Mouse (Mus musculus) C2C12 (cell line): ENCODE measurements around the gene Stat3. TPM values are rescaled to one million over a fixed set of nuclear protein-coding genes. Genes with fewer than 3 reads are reported as not detected.

Source experiments
- H3K27me3 ChIP-seq: one replicate; pipeline ENCODE4 v1.6.1; 2011; ENCODE audit not compliant: control insufficient read depth, insufficient read depth, insufficient read length
- H3K36me3 ChIP-seq: one replicate; pipeline ENCODE4 v1.6.1; 2011; ENCODE audit not compliant: control insufficient read depth, insufficient read depth
- H3K4me3 ChIP-seq: one replicate; pipeline ENCODE4 v1.5.1; 2011; ENCODE audit warnings: mild to moderate bottlenecking, control low read depth; ENCODE audit not compliant: poor library complexity, insufficient read depth, severe bottlenecking
- H3K79me2 ChIP-seq: one replicate; pipeline ENCODE4 v1.6.1; 2011; ENCODE audit not compliant: control insufficient read depth, insufficient read depth
- H3K79me3 ChIP-seq: one replicate; pipeline ENCODE4 v1.6.1; 2011; ENCODE audit warnings: low read depth, control low read depth
- H3ac ChIP-seq: one replicate; pipeline ENCODE3; 2011; ENCODE audit warnings: low read depth; ENCODE audit not compliant: control insufficient read depth, insufficient read length
- CEBPB ChIP-seq: IDR thresholded peaks from one replicate; pipeline ENCODE4 v1.6.1; 2011; ENCODE audit warnings: low read depth, mild to moderate bottlenecking, control low read depth, moderate library complexity
- CTCF ChIP-seq: IDR thresholded peaks from one replicate; pipeline ENCODE4 v1.5.1; 2011; ENCODE audit not compliant: control insufficient read depth, insufficient read depth, insufficient read length
- FOSL1 ChIP-seq: IDR thresholded peaks from one replicate; pipeline ENCODE4 v1.8.0; 2011; ENCODE audit warnings: mild to moderate bottlenecking, low read length; ENCODE audit not compliant: poor library complexity, insufficient read depth, severe bottlenecking
- MAX ChIP-seq: IDR thresholded peaks from one replicate; pipeline ENCODE4 v1.6.1; 2011; ENCODE audit warnings: mild to moderate bottlenecking, control low read depth
- MYOD1 ChIP-seq: IDR thresholded peaks from one replicate; pipeline ENCODE4 v1.6.1; 2011; ENCODE audit warnings: low read depth; ENCODE audit not compliant: control insufficient read depth, insufficient read length
- MYOG ChIP-seq: IDR thresholded peaks from one replicate; pipeline ENCODE4 v1.6.1; 2011; ENCODE audit not compliant: control insufficient read depth, insufficient read length; ENCODE audit errors: extremely low read depth
- USF1 ChIP-seq: IDR thresholded peaks from one replicate; pipeline ENCODE4 v1.6.1; 2011; ENCODE audit warnings: low read depth, mild to moderate bottlenecking, control low read depth, moderate library complexity
- polyA plus RNA-seq: library from polyadenylated mRNA; unstranded; fragments of >200 nt; fragmentation: generic; extraction: Trizol; gene quantifications from one replicate; pipeline ENCODE4 v1.2.1, GENCODE M21; 2012; ENCODE audit warnings: missing spikeins

Stat3 gene
- polyA plus RNA-seq, 1 experiment, result 36.1 TPM

GRCm38 (mm10) chr11:100908112-100908511, 31.2 kb downstream of the Stat3 start:
- Histone ChIP-seq H3K27me3 (no peaks in the 10 kb centered on the region), H3K79me2 (peaks cover under 1% of the 10 kb centered on the region), H3ac (no peak overlapping the region), H3K36me3 (peaks cover 39% of the 10 kb centered on the region), H3K4me3 (no peak overlapping the region), H3K79me3 (no peaks in the 10 kb centered on the region)
- TF ChIP-seq MYOG (no peak), USF1 (no peak), FOSL1 (no peak), CEBPB (no peak), CTCF (no peak), MAX (no peak), MYOD1 (no peak)

DNA sequence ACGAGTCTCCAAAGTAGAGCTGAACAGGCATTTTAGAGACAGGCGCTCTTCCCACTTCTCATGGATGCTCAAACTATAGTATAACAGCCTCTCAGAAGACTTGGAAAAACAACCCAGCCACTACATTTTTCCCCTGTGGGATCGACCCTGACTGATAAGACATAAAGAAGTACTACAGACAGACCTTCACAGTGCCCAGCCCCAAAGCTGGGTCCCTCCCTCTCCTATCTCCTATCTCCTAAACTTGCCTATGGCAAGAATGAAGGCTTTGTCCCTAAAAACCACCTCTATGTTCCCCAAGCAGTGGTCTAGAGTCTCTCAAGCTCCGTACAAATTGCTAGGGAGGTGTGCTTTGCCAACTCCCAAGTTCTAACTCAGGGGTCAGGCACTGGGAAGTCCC, 32.5 kb downstream of the Stat3 start:
- H3K79me3 ChIP-seq, result no peaks in the 10 kb centered on the region
- no peak for TF ChIP-seq CEBPB
- no peak for TF ChIP-seq MYOG
- no peak for TF ChIP-seq MYOD1
- TF ChIP-seq CTCF, result no peak
- TF ChIP-seq MAX, result no peak
- TF ChIP-seq FOSL1, result no peak
- no peak for TF ChIP-seq USF1

DNA sequence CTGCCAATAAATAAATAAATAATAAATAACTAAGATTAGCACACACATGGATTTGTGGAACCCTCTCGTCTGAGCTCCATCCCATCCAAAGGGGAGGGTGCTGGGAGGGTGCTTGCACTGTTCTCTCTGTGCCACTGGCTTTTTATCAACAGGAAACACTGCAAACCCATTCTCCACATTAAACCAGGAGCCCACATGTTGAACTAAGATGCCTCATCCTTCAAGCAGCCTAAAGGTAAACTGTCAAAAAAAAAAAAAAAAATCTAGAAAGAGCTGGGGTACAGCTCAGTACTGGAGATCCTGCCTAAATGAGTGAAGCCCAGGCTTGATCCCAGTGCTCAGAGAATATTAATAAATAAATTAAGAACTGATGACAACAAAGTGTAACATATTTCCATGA, 33.4 kb downstream of the Stat3 start:
- Histone ChIP-seq H3K36me3 (peaks cover 56% of the 10 kb centered on the region), H3K4me3 (no peak overlapping the region), H3K79me3 (no peaks in the 10 kb centered on the region), H3ac (no peak overlapping the region), H3K27me3 (no peaks in the 10 kb centered on the region), H3K79me2 (no peaks in the 10 kb centered on the region)
- TF ChIP-seq MYOD1 (no peak), CEBPB (no peak), MAX (no peak), FOSL1 (no peak), USF1 (no peak), MYOG (no peak), CTCF (no peak)

More for the DNA sequence above, 32.5 kb downstream of the Stat3 start:
- no peaks in the 10 kb centered on the region for H3K79me2 ChIP-seq
- H3ac ChIP-seq, result no peak overlapping the region
- no peak overlapping the region for H3K4me3 ChIP-seq
- H3K36me3 ChIP-seq, result peaks cover 49% of the 10 kb centered on the region
- no peaks in the 10 kb centered on the region for H3K27me3 ChIP-seq

DNA sequence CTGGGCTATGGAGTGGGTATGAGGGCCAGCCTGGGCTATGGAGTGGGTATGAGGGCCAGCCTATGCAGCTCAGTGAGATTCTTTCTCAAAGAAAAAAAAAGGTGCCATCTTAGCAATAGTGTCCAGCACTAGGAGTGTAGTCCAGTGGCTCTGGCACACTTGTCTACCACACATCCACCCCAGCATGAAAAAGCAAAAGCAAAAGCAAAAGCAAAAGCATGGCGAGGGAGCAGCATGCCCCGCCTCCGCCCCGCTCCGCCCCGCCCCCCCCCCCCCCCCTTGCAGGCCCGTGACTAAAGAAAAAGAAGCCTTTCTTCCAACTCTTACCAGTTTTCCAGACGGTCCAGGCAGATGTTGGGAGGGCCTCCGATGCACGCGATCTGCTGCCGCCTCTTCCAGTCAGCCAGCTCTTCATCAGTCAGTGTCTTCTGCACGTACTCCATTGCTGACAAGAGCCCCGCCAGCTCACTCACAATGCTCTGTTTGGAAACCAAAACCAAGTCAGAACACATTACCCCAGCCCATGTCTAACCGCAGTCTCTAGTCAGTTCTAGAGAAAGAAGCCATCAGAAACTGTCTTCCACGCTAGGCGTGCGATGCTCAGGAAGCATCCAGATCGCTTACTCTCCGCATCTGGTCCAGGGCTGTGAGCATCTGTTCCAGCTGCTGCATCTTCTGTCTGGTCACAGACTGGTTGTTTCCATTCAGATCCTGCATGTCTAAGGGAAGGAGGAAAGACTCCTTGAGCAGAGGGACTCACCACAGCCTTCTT, 34.6 kb downstream of the Stat3 start:
- Histone ChIP-seq H3K79me2 (no peaks in the 10 kb centered on the region), H3K4me3 (no peak overlapping the region), H3K36me3 (peaks cover 59% of the 10 kb centered on the region), H3ac (no peak overlapping the region), H3K27me3 (no peaks in the 10 kb centered on the region), H3K79me3 (no peaks in the 10 kb centered on the region)
- TF ChIP-seq USF1 (no peak), MYOD1 (no peak), CEBPB (no peak), FOSL1 (no peak), MAX (no peak), MYOG (no peak), CTCF (no peak)

DNA sequence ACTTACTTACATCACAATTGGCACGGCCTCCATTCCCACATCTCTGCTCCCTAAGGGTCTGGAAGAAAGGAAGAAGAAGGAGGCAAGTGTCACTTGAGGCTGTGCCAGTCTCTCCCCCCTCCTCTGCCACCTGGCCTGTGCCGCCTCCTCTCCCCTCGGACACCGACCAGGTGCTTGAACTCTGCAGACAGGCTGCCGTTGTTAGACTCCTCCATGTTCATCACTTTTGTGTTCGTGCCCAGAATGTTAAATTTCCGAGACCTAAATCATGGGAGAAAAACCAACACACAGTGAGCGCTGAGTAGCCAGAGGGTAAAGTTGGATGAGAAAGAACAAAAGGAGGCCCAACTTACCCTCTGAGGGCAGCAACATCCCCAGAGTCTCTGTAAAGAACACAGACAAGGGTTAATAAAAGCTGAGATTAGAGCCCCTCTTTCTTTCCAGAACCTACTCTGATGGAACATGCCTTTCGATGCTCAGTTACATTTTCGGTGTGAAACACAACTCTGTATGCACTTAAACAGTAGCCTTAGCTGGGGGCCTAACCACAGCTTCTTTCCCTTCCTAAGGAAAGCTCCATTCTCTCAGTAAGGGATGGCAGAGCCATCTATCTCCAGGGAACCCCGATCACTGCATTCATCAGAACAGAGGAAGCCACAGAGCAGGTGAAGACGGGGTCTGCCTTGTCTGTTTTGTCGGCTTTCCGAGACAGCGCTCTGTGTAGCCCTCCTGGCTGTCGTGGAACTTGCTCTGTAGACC, 40.7 kb downstream of the Stat3 start:
- no peak overlapping the region for H3K4me3 ChIP-seq
- peaks cover 45% of the 10 kb centered on the region for H3K36me3 ChIP-seq
- H3K79me2 ChIP-seq, result no peaks in the 10 kb centered on the region
- H3ac ChIP-seq, result no peak overlapping the region
- H3K79me3 ChIP-seq, result no peaks in the 10 kb centered on the region
- no peaks in the 10 kb centered on the region for H3K27me3 ChIP-seq
- TF ChIP-seq MYOG, result no peak
- no peak for TF ChIP-seq MAX
- TF ChIP-seq MYOD1, result no peak
- no peak for TF ChIP-seq FOSL1
- TF ChIP-seq USF1, result no peak
- TF ChIP-seq CTCF, result no peak
- TF ChIP-seq CEBPB, result no peak
